Mouse (Mus musculus) gastrocnemius, postnatal 36 days (tissue): ENCODE data around the gene Ddx55. TPM values are rescaled to one million over a fixed set of nuclear protein-coding genes. Genes with fewer than 3 reads are reported as not detected.

ENCODE experiments used
- DNase-seq, 2 experiments: peaks; one replicate each; pipeline ENCODE4 v3.0.0; 2022
- intact Hi-C: fragments of 180-260 bp; cut with DNase I; formaldehyde crosslinking; loops from one replicate; pipeline ENCODE4 v1.15.1; 2025
- long read RNA-seq, 2 experiments: library from polyadenylated mRNA; stranded (forward); transcript quantifications; one replicate each; pipeline ENCODE4 v2.0.0; 2021
- total RNA-seq, 2 experiments: library from RNA; stranded (reverse); gene quantifications; 2 replicates each; pipeline ENCODE4 v1.2.3; 2021

Ddx55 gene
- 1 to 10 TPM; 3.1 to 3.6 TPM for total RNA-seq
- long read RNA-seq, experiment 1, partial matches to known transcripts, result 3 of 4 reads
- long read RNA-seq, experiment 1, other reads (novel, unspliced or antisense), result 0 of 4 reads
- long read RNA-seq, experiment 2, partial matches to known transcripts, result 4 of 4 reads
- long read RNA-seq, experiment 2, other reads (novel, unspliced or antisense), result 0 of 4 reads

DNA sequence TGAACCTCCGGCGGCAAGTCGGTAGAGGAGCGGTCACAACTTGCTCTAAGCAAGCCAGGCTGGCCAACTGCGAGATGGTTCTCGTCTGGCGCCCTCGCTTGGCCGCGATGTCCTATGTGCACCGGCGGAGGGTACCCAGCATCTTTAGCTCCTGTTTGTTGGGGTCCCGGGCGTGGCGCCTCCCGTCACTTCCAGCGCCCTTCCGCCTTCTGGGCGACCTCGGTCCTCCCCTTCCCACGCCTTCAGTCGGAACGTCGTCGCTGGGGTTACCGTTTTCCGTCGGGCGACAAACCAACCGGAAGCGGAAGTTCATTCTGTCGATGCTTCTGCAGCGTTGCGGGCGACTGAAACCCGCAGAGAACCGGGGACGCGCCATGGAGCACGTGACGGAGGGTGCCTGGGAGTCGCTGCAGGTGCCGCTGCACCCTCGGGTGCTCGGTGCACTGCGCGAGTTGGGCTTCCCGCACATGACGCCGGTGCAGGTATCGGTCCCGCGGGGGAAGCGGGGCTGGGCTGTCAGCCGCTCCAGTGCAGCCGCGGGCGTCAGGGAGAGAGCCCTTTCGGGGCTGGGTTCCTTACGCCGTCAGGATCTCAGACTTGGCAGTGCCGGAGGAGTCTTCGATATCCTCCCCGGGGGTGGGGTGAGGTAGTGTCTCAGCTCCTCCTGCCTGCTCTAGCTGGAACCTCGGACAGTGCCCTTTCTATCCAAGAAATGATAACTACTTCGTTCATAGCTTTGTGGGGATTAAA lies at the start of gene Ddx55:
Gene Ddx55, plus strand, starts transcription at position 307 of the 750 bp plus-strand sequence.
- intact Hi-C loops, result loop anchor here (10.0 kb wide), 1 partner anchor 428 kb away; no protein-coding TSS in a partner anchor
- DNase-seq, result peak; percentile 82 to 89

DNA sequence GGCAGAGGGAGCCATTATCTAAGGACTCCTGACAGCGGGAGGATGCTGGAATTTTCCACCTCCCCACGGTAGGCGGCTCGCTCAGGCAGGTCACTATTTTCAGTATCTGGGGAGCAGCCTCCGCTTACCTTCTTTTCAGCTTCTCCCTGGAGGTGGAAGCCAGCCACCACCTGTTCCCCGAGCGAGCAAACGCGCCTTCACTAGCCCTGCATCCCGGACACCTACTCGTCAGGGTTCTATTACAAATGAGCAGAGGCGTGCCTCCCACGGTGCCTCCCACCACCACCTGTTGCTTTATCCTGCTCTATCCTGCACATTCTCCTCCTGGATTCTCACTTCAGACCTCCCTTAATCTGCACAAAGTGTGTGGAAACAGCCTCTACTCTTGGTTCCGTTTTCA lies 48.9 kb upstream of the Ddx55 start:
- DNase-seq, result no peak
- intact Hi-C loops, result no loop called here

DNA sequence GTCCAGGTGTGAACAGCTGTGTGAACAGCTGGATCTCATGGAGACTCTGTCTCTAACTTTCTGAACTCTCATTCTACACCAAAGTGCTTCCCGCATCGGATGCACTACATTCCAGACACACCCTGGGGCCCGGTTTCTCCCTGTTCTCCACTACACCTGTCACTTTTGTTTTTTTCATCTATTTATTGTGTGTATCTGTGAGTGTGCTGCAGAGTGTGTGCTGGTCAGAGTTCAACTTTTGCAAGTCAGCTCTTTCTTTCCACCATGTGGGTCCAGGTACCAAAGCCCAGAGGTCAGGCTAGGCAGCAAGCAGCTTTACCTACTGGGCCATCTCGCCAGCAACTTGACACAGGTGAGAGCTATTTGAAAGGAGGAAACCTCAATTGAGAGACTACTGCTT lies 47.4 kb upstream of the Ddx55 start:
- no peak for DNase-seq
- intact Hi-C loops, result no loop called here

DNA sequence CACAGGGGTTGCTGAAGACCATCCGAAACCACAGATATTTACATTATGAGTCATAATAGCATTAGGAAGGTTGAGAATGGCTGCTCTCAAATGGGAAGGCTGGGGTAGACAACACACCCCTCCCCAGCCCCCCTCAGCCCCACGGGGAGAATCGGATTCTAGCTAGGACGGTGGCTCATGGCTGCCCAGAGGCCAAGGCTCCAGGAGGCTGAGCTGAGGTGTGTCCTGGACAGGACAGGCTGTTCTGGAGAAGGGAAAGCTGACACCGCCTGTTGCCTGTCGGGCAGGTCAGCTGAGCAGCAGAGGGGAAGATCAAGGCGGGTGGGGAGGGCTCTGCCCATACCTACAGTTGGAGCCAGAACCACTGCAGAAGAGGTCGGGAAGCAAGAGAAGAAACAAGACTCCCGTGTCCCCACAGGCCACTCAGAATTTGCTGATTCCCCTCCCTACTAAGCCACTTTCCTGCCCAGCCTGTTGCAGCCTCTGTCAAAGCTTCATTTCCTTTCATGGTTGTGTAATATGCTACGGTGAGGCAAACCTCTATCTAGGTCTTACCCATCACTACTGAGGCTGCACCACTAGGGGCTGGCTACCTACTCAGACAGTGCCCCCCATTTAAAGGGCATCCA lies 45.8 kb upstream of the Ddx55 start:
- intact Hi-C loops, result no loop called here
- peak; percentile 48 to 64 for DNase-seq

DNA sequence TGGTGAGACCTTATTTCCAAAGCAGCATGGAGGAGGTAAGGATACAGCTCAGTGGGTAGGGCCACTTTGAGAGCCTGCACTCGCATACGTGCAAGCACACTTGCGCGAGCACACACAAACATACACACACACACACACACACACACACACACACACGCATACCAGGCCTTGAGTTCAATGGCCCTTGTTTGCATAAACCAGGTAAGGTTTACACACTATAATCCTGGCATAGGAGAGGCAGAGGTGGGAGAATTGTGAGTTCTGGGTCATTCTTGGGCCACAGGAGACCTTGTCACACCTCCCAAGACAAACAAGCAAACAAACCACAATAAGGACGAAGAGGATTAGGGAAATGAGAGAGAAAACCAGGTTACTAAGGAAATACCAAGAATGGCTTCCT lies 43.5 kb upstream of the Ddx55 start:
- intact Hi-C loops, result no loop called here

DNA sequence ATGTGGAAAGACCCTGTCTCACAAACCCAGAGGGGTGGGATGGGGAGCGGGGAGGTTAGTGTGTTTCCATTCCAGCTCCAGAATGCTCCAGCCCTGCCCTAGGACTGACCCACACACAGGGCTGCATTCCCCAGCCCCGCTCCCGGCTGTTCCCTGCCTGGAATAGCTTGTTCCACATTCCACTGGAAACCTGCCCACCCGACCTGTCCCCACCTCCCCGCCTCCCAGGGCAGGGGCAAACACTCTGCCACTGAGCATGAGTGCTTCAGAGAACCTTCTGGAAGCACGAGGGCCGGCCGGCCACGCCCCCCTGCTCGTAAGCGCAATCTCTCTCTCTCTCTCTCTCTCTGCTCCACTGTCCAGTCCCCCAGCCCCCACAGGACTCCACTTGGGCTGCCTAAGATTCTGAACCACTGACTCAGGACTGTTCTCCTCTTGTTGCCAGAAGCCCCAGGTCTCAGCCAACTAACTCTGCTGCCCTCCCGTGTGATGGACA lies 42.9 kb upstream of the Ddx55 start:
- peak; percentile 49 to 83 for DNase-seq
- intact Hi-C loops, result no loop called here

More for the DNA sequence above, 43.5 kb upstream of the Ddx55 start:
- no peak for DNase-seq

DNA sequence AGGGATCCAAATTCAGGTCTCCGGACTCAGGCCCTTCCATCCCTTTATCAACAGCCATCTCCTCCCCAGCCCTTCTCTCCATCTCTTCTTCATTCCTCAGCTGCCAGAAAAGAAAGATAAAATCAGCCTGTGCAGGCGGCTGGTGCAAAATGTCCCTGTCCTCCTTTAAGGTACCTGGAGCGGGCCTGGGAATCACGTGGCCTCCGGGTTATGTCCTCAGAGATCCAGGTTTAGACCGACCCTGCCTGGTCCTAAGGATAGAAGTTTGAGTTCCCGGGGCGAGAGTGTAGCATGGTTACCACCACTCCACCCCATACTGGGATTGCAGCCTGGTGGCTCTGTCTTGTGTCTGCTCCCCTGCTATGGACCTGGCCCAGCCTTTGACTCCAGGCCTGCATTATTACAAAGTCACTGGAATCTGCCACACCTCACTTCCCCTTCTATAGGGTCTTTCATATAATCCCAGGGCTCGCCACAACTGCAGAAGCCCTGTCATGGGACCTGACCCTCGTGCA lies 42.1 kb upstream of the Ddx55 start:
- no peak for DNase-seq
- intact Hi-C loops, result no loop called here

DNA sequence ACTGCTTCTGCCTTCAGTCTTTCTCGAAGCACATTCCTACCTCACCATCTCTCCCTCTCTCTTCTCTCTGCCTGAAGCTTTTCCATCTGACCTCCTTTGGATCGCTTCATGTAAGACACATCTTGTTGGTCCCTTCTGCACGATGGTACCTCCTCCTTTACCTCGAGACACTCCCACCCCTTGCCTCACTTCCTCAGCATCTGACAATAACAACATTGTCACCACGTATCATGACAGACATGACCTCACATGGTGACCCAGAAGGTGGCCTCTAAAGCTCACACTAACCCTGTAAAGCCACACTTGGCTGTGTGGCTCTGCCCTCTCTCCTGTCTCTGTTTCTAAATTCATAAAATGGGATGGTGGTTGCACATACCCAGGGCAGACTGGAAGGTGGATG lies 36.9 kb upstream of the Ddx55 start:
- DNase-seq, result no peak
- intact Hi-C loops, result no loop called here

DNA sequence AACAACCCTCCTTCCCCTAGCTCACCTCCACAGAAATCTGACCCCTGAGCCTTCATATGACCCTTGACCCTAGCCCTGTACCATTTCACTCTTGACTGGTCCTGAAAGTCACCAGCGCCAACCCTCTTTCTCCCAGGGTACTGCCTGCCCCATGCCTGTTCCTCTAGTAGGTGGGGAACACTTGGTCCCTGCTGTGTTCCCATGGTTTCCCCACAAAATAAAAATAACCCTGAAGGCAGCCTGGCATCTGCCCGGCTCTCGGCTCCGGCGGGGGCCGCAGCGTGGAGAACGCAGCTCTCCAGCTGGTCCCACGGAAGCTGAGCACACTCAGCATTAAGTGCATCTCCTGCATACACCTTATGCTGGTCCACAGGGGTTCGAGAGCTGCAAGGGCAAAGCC lies 34.0 kb upstream of the Ddx55 start:
- DNase-seq, result no peak
- intact Hi-C loops, result no loop called here

DNA sequence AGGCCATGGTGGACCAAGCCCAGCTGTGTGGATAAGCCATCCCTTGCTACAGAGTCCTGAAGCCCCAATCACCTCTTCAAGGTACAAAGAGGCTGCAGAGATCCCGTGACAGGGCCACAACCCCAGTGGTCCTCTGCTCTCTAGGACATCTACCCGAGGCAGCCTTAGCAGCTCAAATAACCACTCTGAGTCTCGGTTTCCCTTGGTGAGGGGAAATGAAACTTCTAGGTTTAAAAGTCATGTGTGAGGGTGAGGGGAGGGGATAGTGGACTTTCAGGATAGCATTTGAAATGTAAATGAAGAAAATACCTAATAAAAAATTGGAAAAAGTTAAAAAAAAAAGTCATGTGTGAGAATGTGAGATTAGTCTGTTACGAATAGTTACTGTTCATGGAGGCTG lies 31.1 kb upstream of the Ddx55 start:
- intact Hi-C loops, result no loop called here
- no peak for DNase-seq

DNA sequence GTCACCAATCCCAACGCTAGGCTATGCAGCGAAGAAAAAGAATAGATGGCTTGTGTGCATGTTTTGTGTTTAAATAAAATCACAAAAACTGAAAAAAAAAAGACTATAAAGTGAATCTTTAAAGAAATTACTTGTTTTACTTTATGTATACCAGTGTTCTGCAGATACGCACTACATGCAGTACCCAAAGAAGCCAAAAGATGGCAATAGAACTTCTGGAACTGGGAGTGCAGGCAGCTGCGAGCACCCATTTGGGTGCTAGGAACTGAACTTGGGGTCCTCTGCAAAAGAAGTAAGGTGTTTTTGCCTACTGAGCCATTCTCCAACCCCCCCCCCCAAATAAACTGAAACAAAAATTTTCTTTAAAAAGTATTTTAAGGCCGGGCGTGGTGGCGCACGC lies 29.6 kb upstream of the Ddx55 start:
- intact Hi-C loops, result no loop called here
- DNase-seq, result no peak

DNA sequence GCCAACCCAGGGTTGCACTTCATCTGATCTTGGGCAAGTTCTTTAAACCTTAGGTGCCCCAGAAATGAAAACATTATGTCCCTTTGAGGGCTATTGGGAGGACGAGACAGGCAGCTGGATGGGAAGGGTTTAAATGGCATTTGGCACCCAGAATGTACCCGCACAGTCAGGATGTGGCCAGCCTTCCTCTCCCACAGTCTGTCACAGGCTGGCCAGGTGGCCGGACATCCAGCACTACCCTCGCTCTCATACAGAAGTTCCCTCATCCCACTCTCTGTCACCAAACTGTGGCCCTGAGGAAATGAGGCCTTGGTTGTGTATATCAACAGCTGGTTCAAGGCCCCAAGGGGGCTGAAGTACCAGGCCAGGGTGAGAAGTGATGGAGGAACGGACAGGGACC lies 27.7 kb upstream of the Ddx55 start:
- DNase-seq, result no peak
- intact Hi-C loops, result no loop called here

DNA sequence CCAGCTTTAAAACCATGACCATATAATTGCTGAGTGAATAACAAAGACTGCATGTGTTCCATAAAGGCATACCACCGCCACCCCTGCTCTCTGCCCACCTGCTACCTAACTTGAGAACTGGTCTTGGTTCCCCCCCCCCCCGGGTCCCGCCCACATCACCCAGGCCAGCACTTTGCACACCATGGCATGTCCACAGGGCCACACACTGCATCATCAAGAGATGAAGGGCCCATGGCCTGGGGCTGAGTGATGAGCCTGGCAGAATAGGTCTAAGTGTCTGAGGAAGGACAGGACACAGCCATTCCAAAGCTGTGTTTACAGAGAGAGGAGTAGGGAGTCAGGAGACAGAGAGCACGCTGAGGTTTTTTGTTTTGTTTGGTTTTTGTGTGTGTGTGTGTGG lies 24.3 kb upstream of the Ddx55 start:
- no peak for DNase-seq
- intact Hi-C loops, result no loop called here

DNA sequence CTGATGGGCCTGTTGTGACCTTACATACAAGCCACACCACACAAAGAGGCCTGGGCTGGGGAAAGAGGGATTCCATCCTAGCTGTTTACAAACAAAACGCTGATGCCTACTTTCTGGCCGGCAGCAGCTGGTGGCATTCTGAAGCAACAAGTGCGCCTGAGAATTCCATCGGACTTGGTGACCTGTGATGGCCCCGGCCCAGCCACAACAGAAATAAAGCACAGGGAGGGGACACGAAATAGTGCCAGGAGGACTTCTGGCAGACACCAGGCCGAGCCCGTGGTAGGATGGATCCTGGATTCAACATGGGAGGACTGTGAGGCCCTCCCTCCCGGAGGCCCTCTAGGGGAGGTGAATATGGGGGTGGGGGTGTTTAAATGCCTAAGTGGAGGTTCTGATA lies 23.9 kb upstream of the Ddx55 start:
- intact Hi-C loops, result no loop called here
- peak in 1 of 2 experiments; percentile 47 for DNase-seq

DNA sequence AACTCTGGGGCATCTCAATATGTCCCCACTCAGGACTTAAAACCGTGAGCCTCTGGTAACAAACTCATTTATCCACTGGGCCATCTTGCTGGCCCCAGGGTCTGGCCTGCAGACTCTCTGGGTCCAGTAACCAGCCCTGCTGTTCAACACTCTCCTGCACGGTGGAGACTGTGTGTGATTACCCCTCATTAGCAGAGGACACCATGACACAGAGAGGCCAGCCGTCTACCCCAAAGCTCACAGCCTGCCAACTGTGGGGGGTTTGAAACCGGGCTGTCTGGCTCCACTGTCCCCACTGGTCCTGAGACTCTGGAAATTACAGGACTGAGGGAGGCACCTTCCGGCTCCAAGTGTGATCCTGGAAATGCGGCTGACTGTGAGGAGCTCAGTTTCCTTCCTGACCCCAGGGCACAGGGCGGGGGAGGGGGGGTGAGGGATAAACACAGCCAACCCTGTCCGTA lies 23.4 kb upstream of the Ddx55 start:
- intact Hi-C loops, result no loop called here
- DNase-seq, result no peak

DNA sequence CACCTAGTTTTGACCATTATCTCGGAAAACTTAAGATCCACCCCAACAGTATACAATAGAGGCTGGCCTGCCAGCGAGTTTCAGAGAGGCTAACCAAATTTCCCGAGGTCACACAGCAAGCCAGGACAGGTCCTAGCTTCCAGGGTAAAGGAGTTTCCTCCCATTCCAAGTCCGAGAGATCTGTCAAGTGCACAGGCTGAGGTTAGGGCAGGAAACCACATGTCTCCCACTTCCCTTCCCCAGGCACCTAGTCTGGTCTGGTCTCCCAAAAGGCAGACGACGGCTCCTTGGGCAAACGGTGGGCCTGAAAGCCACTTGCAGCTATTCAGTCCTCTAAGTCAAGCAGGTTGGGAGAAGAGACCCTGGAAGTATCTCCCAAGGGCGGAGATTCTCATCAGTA lies 23.0 kb upstream of the Ddx55 start:
- DNase-seq, result no peak
- intact Hi-C loops, result loop anchor here (5.0 kb wide), 1 partner anchor 32 kb away; no protein-coding TSS in a partner anchor

DNA sequence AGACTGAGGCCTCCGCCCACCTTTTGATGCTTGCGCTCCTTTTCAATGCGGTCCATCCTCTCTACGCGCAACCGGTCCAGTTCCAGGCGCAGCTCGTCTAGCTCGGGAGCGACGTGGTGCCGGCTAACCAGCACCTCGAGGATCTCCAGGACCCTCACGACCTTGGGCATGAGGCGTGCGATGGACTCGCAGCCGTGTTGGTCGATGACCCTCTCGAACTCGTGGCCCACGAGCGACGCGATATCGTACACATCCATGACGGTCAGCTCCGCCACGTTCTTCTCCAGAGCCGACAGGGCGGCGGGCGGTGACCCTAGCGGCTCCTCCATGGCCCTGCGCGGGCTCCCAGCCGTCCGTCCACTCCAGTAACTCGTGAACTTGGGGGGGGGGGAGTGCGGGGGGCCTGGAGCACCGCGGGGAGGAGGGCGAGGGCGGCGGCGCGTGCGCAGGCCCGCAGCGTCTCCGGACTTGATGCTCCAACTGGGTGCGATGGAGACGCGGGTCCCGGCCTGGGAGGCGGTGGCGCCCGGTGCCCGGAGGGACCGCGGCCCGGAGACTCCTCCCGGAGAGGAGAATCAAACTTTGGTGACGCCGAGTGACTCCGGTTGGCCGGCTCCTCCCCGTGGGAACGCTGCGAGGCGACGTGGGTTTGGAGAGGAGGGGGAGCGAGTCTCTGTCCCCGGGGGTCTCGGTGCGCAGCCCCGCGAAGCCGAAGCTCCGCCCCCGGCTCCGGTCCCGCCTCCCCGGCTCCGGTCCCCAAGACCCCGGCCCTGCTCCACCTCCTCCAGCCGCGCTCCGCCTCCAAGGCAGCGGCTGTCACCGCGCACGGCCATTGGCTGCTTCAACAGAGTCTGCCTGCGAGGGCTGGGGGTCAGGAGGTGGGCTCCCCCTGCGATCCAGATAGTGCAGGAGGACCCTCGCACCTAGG lies 21.7 kb upstream of the Ddx55 start, which contains the start of gene Rilpl1:
Gene Rilpl1, minus strand, starts transcription at position 737 of the 928 bp plus-strand sequence.
- intact Hi-C loops, result loop anchor here (5.0 kb wide), 1 partner anchor 34 kb away; no protein-coding TSS in a partner anchor
- DNase-seq, result peak; percentile 80 to 86

DNA sequence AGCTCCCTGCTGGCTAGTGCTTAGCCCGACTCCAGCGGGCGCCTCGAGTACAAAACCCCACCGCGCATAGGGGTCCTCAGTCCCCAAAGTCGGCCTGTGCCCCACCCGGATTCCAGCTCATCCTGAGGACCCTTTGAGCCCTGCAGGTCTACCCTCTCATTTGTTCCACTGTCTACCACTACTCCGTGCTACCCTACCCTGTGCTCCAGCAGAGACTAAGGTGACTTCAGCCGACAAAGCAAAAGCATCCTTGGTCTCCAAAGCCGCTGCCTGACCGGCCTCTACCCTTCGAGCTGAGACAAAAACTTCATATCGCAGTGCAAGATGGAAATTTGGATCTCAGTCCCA lies 21.1 kb upstream of the Ddx55 start:
- no peak for DNase-seq
- intact Hi-C loops, result loop anchor here (5.0 kb wide), 1 partner anchor 34 kb away; no protein-coding TSS in a partner anchor

DNA sequence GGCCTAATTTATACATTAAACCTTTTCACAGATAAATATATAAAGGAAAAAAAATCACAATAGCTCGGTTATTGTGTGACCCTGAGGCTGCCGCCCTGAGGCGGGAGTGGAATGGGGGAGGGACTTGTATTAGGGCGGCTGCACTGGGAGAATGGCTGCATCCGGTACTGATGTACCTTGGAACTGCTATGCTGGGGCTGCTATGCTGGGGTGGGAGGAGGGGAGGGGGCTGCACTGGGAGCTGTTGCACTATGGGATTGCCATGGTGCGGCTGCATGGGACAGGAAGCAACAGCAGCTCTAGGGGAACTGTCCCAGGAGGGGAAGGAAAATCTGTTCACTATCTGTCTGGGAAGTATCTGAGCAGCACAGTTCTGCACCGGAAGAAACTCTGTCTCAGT lies 20.2 kb upstream of the Ddx55 start:
- DNase-seq, result no peak
- intact Hi-C loops, result loop anchor here (5.0 kb wide), 1 partner anchor 35 kb away; no protein-coding TSS in a partner anchor

DNA sequence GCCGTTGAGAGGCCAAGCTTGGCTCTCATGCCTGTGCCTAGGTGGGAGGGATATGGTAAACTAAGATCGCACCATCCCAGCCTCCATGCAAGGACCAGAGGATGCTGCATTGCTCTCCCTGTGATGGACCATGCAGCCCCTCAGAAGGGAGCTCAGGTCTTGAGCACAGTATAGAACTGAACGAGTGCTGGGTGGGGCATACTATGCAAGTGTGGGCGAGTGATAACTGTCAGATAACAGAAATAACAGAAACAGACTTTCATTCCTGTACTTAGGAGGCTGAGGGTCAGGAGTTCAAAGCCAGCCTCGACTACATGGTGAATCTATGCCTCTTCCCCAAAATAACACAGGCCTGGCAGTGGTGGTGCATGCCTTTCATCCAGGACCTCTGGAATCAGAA lies 17.6 kb upstream of the Ddx55 start:
- DNase-seq, result no peak
- intact Hi-C loops, result no loop called here
